Mouse (Mus musculus) left cerebral cortex, postnatal 25 days (tissue): ENCODE results near the gene D030056L22Rik. TPM values are rescaled to one million over a fixed set of nuclear protein-coding genes. Genes with fewer than 3 reads are reported as not detected.
A peak's percentile ranks its signal among the peaks of the same experiment; 100 is the strongest.

ENCODE experiments used
- DNase-seq, 2 experiments: peaks; one replicate each; pipeline ENCODE4 v3.0.0; 2022; ENCODE audit warnings: low spot score in 2 of 2, mixed read lengths in 1 of 2
- intact Hi-C: fragments of 180-260 bp; cut with DNase I; formaldehyde crosslinking; loops from one replicate; pipeline ENCODE4 v1.15.1; 2025
- total RNA-seq, 2 experiments: library from RNA; stranded (reverse); gene quantifications; 2 replicates each; pipeline ENCODE4 v1.2.3; 2021

The D030056L22Rik gene
- total RNA-seq, 2 experiments from 2014 or later: 20.3 to 22.1 TPM

DNA sequence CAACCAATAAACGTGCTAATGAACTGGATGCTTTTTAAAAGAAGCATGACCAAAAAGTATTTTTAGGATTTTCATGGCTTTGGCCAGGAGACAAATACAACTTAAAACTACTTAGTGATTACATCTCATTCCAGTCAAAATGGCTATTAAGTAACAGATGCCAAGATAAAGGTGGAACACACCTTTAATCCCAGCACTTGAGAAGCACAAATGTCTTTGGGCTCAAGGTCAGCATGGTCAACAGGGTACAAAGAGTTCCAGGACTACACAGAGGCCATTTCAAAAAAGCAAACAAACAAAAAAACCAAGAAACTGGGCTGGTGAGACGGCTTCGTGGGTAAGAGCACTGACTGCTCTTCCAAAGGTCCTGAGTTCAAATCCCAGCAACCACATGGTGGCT is 7.3 kb downstream of the D030056L22Rik start:
- no peak for DNase-seq
- intact Hi-C loops: no loop called here

DNA sequence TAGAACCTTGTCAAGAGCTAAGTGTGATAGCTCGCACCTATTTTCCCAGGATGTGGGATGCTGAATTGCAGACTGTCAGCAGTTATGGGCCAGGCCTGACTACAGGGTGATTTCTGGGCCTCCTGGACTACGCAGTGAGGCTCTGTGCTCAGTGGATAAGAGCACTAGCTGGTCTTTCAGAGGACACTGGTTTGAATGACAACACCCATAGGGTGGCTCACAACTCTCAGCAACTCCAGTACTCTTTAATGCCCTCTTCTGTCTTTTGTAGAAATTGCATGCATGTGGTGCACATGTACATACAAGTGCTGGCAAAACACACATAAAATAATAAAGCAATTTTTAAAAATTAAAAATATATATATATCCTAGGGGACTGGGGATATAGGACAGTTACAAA is 12.2 kb downstream of the D030056L22Rik start:
- intact Hi-C loops: no loop called here
- DNase-seq: no peak

DNA sequence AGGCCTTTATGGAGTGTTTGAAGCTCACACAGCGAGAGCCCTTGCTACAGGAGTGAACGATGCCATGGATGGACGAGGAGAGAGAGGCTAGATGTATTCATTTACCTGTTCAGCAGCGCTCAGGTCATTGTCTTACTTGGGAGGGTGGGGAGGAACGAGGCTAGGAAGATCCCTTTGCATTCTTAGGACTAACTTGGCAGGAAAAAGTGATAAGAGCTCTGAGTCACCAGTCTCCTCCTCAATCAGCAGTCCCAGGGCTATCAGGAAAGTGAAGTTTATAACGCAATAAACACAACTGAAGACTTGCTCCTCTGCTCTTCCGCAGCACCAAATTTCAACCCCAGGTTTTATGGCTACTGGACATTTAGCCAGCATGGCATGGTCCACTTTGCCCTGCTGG is 17.3 kb downstream of the D030056L22Rik start:
- intact Hi-C loops: no loop called here
- no peak for DNase-seq

DNA sequence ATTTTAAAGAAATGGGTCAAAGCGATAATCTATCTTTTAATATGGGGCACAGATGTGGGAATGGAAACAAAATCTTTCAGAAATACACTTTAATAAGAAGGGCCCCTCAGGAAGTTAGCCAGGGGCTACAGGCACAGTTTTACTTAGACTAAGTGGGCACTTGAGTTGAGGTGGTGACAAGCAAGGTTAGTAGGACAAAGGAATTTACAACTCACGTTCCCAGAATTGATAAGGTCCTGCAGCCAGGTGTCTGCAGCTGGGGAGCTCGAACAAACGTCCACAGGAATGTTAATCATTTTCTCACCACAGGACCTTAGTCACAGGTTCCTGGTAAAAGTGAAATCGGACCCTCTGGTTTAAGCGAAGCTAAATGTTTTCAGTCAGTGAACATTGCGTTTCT is 18.1 kb downstream of the D030056L22Rik start:
- DNase-seq: no peak
- intact Hi-C loops: no loop called here

DNA sequence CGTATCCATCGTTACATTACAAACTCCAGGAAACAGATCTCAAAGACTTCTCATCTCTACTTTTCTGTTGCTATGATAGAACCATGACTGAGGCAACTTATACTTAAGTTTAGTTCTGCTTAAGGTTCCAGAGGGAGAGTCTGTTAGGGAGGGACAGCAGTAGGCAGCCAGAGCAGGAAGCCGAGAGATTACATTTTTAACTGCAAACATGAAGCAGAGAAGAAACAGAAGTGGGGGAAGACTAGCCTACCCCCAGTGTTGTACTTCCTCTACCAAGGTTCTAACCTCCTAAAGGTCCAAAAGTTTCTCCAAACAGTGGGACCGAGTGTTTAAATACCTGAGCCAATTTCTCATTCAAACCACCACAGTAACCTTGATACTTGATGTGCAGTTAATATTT is 22.9 kb downstream of the D030056L22Rik start:
- intact Hi-C loops: no loop called here
- no peak for DNase-seq

DNA sequence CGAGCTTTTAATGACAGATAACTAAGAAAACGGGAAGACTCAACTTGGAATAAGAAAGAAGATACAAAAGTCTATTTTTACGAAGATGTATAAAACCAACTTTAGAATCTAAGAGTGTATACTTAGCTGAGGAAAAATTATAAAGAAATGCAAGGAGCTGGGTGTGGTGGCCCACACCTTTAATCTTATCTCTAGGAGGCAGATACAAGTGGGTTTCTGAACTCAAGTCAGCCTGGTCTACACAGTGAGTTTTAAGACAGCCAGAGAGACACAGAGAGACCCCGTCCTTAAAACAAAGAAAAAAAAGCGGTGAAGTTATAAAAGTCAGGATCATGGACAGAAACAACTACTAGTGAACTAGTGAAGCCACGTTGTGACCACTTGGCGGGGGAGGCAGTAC is 26.2 kb downstream of the D030056L22Rik start:
- no peak for DNase-seq
- intact Hi-C loops: no loop called here

DNA sequence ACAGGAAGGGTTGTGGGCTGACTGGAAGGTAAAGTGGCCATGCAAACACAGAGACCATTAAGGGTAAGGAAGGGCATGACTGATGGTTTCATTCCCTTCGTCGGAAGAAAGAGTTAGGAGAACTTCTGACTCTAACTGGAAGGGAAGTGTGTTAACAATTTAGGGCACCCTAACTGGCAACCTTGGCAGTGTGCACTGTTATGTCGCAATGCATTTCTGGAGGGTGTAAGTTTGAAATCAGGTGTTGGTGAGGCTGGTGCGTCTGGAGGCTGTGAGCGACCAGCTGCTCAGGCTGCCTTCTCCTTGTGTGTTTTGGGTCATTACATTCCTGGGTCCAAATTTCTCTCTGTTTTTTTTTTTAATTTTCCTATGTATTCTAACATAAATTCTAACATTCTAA is 31.0 kb downstream of the D030056L22Rik start:
- intact Hi-C loops: no loop called here
- DNase-seq: no peak

DNA sequence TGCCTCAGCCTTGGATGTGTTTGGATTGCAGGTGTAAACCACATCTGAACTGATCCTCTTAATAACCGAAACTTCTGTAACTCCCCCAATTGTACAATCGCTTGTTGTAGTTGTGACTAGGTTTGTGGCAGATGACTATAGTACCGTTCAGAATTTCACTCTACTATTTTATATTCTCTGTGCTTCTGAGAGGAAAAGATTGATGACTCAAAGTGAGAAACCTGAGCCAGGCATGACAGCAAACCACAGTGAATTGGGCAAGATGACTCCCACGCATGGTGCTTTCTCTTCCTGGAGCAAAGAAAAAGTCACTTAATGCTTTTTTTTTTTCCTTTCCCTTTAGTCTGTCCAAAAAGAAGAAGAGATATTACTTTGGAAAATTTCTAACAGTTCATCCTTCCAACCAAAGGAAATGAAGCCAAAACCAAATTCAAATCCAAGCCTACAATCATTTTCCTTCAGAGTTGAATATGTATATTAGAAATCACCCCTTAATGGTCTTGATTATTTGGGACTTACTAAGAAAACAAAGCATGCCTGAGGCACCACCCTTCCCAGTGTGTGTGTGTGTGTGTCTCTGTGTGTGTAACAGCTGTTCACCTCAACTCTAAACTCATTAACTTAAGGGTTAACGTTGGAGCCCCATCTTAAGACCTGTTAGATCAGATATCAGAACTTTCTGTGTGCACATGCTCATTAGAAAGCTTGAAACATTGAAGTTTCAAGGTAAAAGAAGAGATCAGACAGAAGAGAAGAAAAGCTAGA is 33.8 kb downstream of the D030056L22Rik start:
- intact Hi-C loops: no loop called here
- DNase-seq: peak in 1 of 2 experiments; percentile 69

GRCm38 (mm10) chr19:18747379-18747778 is 34.4 kb downstream of the D030056L22Rik start:
- intact Hi-C loops: no loop called here
- DNase-seq: no peak

DNA sequence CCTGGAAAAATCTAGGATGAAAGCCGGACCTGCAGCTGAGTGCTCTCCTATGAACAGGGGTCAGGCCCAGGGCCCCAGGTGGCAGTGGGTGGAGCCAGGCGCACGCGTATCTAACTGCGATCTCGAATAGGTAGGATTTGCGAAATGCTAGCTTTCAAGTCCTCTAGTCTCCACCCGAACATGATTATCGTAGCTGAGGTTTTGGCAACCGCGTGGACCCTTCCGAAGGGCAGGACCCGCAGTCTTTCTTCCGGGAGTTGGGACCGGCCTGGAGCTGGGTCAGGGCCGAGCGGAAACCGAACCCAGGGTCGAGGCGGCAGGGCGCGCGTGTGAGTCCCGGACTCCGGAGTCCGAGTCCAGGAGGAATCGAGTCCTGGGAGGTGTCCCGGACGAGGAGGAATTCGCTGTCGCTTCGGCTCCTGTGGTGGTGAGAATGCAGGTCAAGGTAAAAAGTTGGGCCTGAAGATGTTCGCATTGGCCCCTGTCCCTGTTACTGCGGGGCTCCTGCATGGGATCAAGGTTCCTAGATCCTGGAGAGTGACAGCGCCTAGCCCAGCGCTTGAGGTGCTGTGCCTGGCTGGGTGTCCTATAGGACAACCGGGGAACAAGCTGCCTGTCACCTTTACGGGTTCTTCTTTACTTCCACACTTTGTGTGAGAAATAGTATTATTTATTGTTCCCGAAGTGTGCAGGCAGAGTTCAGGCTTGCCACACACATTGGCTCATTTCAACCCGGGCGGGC is 36.8 kb downstream of the D030056L22Rik start, which contains the start of gene Trpm6:
TSS of gene Trpm6 (plus strand) at position 386 of the 742 bp plus-strand sequence.
- intact Hi-C loops: no loop called here
- DNase-seq: no peak

DNA sequence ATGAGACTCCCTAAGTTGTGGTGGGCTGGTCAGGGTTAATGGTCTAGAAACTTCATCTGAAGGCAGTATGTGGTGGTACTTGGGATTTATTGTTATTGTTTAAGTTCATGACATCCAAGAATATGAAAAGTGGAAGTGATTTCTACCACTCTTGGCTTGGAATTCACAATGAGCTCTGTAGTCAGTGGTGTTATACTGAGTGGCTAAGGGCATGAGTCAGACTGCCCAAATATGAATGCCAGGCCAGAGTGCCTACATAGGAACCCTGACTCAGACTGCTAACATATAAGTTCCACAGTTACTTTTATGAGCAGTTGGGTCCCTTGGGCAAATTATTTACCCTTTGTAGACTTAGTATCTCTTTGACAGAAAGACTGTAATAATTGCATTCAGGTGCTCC is 44.2 kb downstream of the D030056L22Rik start:
- intact Hi-C loops: no loop called here
- DNase-seq: no peak

GRCm38 (mm10) chr19:18757706-18758105 is 44.7 kb downstream of the D030056L22Rik start:
- intact Hi-C loops: no loop called here
- no peak for DNase-seq

GRCm38 (mm10) chr19:18758269-18758668 is 45.3 kb downstream of the D030056L22Rik start:
- no peak for DNase-seq
- intact Hi-C loops: no loop called here

- DNase-seq: no peak
Measured at GRCm38 (mm10) chr19:18758916-18759315, 45.9 kb downstream of the D030056L22Rik start.

DNA sequence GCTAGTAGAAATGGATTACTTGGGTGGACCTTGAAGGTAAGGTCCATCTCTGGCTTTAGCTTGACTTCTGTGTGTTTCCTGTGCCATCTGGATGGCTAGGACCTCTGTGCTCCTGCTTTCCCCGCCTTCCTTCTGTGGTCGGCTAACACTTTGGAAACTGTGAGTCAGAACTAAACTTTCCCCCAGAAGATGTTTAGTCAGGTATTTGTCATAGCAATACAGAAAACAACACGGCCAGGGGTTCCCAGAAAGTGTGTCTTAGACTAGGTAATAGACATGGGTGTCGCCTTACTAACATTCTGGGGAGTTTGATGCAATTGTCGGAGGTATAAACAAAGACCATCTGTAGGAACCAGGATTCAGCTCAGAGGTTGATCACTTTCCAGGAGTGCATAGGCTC is 53.4 kb downstream of the D030056L22Rik start:
- DNase-seq: no peak
- intact Hi-C loops: no loop called here

More at GRCm38 (mm10) chr19:18758916-18759315, 45.9 kb downstream of the D030056L22Rik start:
- intact Hi-C loops: no loop called here

Other genes with a start within 250 kb of the D030056L22Rik start
- gene Ostf1, start 81.4 kb upstream of the D030056L22Rik start, total RNA-seq: 10 to 100 TPM; 16.2 to 16.8 TPM
- 1 to 10 TPM; 3.6 TPM for gene Nmrk1, start 81.2 kb upstream of the D030056L22Rik start, total RNA-seq
- gene Carnmt1, start 42.4 kb upstream of the D030056L22Rik start, total RNA-seq: 10 to 100 TPM; 11.1 to 11.6 TPM
- gene Trpm6, start 36.8 kb downstream of the D030056L22Rik start, total RNA-seq: under 1 TPM; 0.48 to 0.50 TPM